Mouse (Mus musculus) embryonic facial prominence, embryonic 10.5 days (tissue): ENCODE measurements at regions not wholly inside any gene's neighbourhood (a gene's known extent, or its start where the extent isn't known, plus 50 kb on each side); places are given as distances from the start of the nearest gene placed in this dataset.

ENCODE experiments used
- DNase-seq: peaks from one replicate; pipeline ENCODE4 v3.0.0-alpha.2; 2017; ENCODE audit warnings: low spot score
- H3K27ac ChIP-seq: fragments of 300-500 bp; sonication (generic); replicated peaks from 2 replicates; pipeline ENCODE4 v1.5.1; 2016; ENCODE audit warnings: mild to moderate bottlenecking
- H3K27me3 ChIP-seq: fragments of 300-500 bp; sonication (generic); replicated peaks from 2 replicates; pipeline ENCODE4 v1.6.1; 2016; ENCODE audit warnings: low read depth, mild to moderate bottlenecking; ENCODE audit not compliant: poor library complexity, severe bottlenecking
- H3K36me3 ChIP-seq: fragments of 300-500 bp; sonication (generic); replicated peaks from 2 replicates; pipeline ENCODE4 v1.6.1; 2016; ENCODE audit warnings: mild to moderate bottlenecking, moderate library complexity
- H3K4me1 ChIP-seq: fragments of 300-500 bp; sonication (generic); 2 replicates; pipeline ENCODE4 v1.6.1; 2016
- H3K4me3 ChIP-seq: fragments of 300-500 bp; sonication (generic); 2 replicates; pipeline ENCODE4 v1.5.1; 2016; ENCODE audit warnings: mild to moderate bottlenecking, moderate library complexity
- H3K9me3 ChIP-seq: fragments of 300-500 bp; sonication (generic); 2 replicates; pipeline ENCODE4 v1.6.1; 2016; ENCODE audit warnings: mild to moderate bottlenecking
- WGBS: fragments of 180-500 bp; shearing (Covaris S2); methylation state at CpG from one replicate; pipeline ENCODE4 v1.1.7; 2016; 5-methylcytosine and 5-hydroxymethylcytosine counted together

DNA sequence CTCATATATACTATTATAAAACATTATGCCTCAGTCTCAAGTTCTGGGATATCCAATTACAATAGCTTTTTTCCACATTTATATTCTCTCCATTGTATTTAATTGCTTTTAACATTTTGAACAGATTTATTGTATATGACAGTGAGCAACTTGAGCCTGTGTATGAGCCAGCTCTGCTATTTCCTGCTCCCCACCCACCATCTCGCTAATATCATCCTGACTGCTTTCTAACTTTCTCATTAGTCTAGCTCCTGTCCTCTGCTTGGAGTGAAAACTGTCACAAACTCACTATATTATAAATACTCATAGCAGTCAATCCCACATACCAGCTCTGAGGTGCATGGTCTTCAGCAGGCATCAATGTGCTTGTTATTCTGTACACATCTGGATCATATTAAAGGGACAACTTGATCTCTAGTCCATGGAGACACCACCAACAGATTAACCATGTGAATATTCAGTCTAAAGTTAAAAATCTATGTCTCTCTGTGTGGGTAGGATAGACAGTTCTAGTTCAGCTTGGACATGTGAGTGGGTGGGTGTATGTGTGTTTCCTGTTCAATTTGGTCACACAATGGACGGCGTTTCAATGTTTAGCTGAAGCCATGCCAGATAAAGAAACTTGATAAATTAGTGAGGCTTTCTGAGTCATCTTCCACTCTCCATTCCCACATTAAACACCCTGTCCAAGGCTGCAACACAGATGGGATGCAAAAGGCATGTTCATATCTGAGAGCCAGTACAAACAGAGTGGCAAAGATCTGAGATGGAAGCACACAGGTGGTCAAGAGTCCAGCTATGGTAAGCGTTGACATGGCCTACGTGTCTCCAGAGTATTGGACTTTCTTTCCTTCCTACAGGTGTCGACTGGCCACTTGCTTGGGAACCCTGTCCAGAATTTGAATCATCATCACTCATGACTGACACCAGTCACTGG, 616.1 kb upstream of the Clint1 start:
- no peak for DNase-seq
- no peak overlapping the region for H3K4me3 ChIP-seq
- H3K4me1 ChIP-seq, result peaks cover 34% of the 10 kb centered on the region
- H3K36me3 ChIP-seq, result no peaks in the 10 kb centered on the region
- 78% methylated on average over 6 of the region's 6 CpGs for WGBS
- no peak overlapping the region for H3K27ac ChIP-seq
- no peaks in the 10 kb centered on the region for H3K9me3 ChIP-seq
- H3K27me3 ChIP-seq, result no peaks in the 10 kb centered on the region

DNA sequence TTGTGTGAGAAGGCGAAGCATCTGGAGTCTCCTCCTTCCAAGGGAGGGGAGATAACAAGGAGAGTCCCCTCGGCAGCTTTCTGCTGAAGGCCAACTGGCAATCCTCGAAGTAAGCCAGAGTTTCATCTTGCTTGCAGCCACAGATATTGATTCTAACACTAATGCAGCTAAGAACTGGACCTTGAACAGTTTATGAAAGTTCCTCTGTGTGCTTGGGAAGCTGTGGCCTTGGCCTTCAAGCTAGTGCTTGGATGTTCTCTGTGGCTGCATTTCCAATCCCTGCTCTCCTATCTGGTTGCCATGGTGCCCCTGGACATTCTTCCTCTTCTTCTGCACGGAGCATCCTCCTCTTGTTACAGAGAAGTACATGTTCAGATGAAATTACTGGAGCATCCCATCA, 614.8 kb upstream of the Clint1 start:
- Histone ChIP-seq H3K4me3 (no peak overlapping the region), H3K27ac (no peak overlapping the region), H3K9me3 (no peaks in the 10 kb centered on the region), H3K4me1 (peaks cover 43% of the 10 kb centered on the region), H3K36me3 (no peaks in the 10 kb centered on the region), H3K27me3 (no peaks in the 10 kb centered on the region)
- WGBS, result 76% methylated on average over 4 of the region's 4 CpGs
- no peak for DNase-seq

DNA sequence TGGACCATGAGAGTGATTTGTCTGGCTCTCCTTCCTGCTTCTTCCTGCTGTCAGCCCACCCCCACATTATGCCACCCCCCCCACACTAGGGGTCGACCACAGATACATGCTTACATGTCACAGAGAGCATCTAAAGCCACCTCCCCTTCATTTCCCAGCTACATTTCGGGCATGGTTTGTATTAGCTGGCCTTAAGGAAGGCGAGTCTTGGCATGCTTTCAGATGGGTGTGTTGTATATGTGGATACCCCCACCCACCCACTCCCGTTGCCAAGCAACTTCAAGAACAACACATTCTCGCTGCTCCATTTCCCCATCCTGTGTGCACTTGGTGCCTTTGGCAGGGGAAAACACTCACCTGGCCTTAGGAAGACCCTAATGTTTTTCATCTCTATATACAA, 612.8 kb upstream of the Clint1 start:
- Histone ChIP-seq H3K4me1 (peaks cover 43% of the 10 kb centered on the region), H3K36me3 (no peaks in the 10 kb centered on the region), H3K27ac (0 out of 2 replicates have a peak overlapping the region, but pooled peaks have one; percentile 40), H3K4me3 (no peak overlapping the region), H3K27me3 (no peaks in the 10 kb centered on the region), H3K9me3 (no peaks in the 10 kb centered on the region)
- WGBS, result 75% methylated on average over 5 of the region's 5 CpGs
- DNase-seq, result no peak

DNA sequence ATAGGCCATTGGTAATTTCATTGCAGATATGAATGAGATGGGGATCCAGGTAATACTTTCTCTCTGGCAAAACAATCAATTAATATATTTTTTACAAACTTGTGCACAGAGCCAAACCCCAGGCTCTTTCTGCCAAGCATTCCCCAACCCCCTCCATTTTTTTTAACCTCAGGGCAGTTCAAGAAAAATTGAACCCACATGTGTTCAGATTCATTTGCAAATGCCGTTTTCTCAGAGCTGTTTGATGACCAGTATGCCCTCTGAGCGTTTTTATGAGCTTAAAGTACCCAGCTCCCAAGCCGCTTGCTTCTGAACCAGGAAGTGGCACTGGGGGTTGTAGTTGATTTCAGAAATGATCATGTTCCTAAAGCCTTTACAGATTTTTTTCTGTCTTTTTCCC, 611.4 kb upstream of the Clint1 start:
- no peak for DNase-seq
- Histone ChIP-seq H3K9me3 (no peaks in the 10 kb centered on the region), H3K27me3 (no peaks in the 10 kb centered on the region), H3K4me3 (no peak overlapping the region), H3K36me3 (no peaks in the 10 kb centered on the region), H3K27ac (peak overlapping the region; percentile 40; the same call in 1 of the 2 replicates), H3K4me1 (peaks cover 38% of the 10 kb centered on the region)
- WGBS, result 37% methylated on average over 3 of the region's 3 CpGs

DNA sequence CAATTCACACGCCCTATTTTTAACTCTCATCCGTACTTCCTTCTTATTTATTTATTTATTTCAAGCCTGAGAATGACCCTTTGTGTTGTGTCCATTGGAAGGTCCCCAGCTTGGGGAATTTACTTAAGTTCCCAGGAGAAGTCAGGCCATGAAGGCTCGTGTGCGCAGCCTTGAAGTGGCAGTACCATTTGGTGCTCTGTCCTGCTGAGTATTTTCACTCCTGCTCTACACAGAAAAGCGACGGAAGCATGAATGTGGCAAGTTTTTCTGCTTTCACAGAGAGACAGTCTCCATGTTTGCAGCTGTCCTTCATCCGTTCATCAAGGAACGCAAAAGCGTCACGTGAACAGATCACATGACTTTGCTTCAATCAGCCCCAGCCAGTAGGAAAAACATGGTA, 610.2 kb upstream of the Clint1 start:
- Histone ChIP-seq H3K27ac (no peak overlapping the region), H3K9me3 (no peaks in the 10 kb centered on the region)
- WGBS, result 68% methylated on average over 10 of the region's 10 CpGs

DNA sequence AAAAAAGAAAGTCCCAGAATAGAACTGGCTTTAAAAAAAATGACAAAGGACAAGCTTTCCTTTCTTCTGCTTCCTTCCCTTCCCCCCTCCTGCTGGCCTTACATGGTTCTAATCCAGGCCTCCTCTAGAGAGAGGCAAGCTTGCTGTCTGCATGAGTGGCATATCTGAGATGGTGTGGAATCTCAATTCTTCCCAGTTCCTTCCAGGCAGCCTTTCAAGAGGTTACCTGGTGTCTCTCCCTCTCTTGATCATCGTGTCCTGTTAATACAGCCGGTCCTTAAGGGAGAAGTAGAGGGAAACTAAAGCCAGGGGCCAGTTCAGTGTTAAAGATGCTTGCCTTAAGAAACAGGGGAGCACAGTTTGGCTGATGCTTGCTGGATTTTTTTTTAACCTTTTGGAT, 607.1 kb upstream of the Clint1 start:
- no peaks in the 10 kb centered on the region for H3K36me3 ChIP-seq
- no peaks in the 10 kb centered on the region for H3K9me3 ChIP-seq
- H3K27ac ChIP-seq, result no peak overlapping the region
- H3K4me3 ChIP-seq, result no peak overlapping the region
- 74% methylated on average over 2 of the region's 2 CpGs for WGBS
- DNase-seq, result no peak
- no peaks in the 10 kb centered on the region for H3K27me3 ChIP-seq
- peaks cover 18% of the 10 kb centered on the region for H3K4me1 ChIP-seq

More for the DNA sequence above, 610.2 kb upstream of the Clint1 start:
- no peaks in the 10 kb centered on the region for H3K27me3 ChIP-seq
- H3K4me1 ChIP-seq, result peaks cover 29% of the 10 kb centered on the region
- H3K36me3 ChIP-seq, result no peaks in the 10 kb centered on the region
- no peak overlapping the region for H3K4me3 ChIP-seq
- no peak for DNase-seq

DNA sequence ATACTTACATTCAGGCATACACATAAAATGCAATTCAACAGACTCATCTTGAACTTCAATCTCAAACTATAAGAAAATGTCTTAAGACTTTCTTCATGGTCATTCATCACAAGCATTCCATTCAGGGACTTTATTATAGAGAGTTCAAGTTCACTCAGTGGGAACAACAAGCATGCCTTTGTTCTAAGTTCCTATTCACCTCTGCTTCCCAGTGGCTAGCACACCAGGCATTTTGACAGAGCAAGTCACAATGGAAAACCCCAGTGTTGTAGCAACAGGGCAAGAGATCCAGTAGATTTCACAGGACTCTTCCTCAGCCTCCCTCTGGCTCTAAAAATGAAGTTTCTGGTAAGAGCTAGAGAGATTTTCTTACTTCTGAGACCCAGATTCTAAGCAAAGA, 595.8 kb upstream of the Clint1 start:
- no peaks in the 10 kb centered on the region for H3K27me3 ChIP-seq
- no peak overlapping the region for H3K4me3 ChIP-seq
- no peak overlapping the region for H3K27ac ChIP-seq
- no peaks in the 10 kb centered on the region for H3K36me3 ChIP-seq
- no peak for DNase-seq
- peaks cover 4% of the 10 kb centered on the region; the same call in 1 of the 2 replicates for H3K9me3 ChIP-seq
- peaks cover 14% of the 10 kb centered on the region for H3K4me1 ChIP-seq

DNA sequence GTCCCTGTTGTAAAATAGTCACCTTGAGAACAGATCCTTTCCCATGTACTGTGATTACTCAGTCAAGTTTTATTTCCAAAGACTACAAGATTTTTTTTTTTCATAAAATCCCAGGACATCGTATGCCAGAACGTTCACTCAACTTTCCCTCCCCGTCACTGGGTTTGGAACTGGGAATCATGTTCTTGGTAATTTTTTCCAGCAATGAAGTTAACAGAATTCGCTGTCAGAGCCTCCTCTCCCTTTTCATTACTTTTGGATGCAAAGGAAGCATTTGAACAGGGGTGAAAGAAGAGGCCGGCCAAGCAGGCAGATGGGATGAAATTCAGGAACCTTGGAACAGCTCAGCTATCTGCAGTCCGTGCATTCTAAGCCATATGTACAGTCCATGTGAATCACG, 589.7 kb upstream of the Clint1 start:
- Histone ChIP-seq H3K27me3 (no peaks in the 10 kb centered on the region), H3K27ac (no peak overlapping the region), H3K36me3 (no peaks in the 10 kb centered on the region), H3K4me3 (no peak overlapping the region), H3K4me1 (no peaks in the 10 kb centered on the region; the same call in 1 of the 2 replicates), H3K9me3 (no peaks in the 10 kb centered on the region)
- no peak for DNase-seq
- WGBS, result 88% methylated on average over 7 of the region's 7 CpGs

DNA sequence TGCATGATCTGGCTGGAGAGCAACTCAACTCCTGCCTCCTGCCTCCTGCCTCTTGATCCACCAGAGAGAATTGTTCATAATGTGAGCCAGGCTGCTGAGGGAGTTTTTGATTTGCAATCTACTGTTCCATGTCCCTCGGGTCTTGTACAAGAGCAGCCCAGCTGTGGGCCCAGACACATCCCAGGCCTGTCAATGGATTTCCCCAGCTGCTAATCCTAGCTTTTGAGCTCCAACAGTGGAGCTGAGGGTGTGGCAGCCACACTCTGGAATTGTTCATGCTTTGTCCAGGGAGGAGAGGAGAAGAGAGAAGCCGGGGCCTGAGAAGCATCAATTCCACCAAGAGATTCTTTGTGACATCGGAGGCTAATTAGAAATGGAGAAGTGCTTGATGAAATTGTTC, 587.9 kb upstream of the Clint1 start:
- no peak overlapping the region for H3K4me3 ChIP-seq
- no peaks in the 10 kb centered on the region for H3K36me3 ChIP-seq
- no peaks in the 10 kb centered on the region for H3K27me3 ChIP-seq
- no peak for DNase-seq
- H3K4me1 ChIP-seq, result no peaks in the 10 kb centered on the region; the same call in 1 of the 2 replicates
- 67% methylated on average over 3 of the region's 3 CpGs for WGBS
- no peak overlapping the region for H3K27ac ChIP-seq
- H3K9me3 ChIP-seq, result no peaks in the 10 kb centered on the region

DNA sequence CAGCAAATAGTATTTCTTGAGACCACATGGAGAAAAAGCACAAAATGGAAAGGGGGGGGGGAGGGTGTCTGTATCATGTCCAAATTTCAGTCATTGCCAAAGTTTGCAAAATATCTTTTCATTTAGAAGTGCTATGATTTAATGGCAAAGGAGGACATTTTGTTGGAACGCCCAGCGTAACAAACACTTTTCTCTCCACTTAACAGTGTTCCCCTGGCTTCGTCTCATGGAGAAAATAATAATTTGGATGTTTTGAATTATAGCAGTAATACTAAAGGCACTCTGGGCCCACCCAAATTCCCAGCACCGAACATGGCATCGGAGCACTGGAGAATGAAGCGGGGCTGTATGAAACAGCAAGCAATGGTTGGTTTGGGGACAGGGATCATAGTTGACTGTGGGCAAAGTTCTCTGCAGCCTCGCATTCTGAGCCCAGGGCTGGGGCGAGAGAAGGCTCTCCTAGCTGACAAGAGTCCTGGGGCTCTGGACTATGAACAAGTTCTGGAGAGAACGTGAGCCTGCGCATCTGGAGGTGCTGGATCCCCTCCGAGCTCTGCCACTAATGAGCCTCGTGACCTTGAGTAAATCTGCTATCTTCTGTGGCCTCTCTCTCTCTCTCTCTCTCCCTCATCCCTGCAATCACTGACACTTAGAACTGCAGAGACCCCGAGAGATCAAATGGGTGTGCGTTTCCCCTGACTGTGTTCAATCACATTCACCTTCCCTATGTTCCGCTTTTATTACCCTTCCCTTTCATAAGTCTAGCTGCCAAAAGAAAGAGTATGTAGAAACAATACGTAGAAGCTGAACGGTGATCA, 586.5 kb upstream of the Clint1 start:
- H3K4me3 ChIP-seq, result no peak overlapping the region
- 87% methylated on average over 17 of the region's 17 CpGs for WGBS
- H3K4me1 ChIP-seq, result no peaks in the 10 kb centered on the region; the same call in 1 of the 2 replicates
- no peak for DNase-seq
- H3K27ac ChIP-seq, result no peak overlapping the region
- no peaks in the 10 kb centered on the region for H3K36me3 ChIP-seq
- H3K9me3 ChIP-seq, result no peaks in the 10 kb centered on the region
- no peaks in the 10 kb centered on the region for H3K27me3 ChIP-seq

DNA sequence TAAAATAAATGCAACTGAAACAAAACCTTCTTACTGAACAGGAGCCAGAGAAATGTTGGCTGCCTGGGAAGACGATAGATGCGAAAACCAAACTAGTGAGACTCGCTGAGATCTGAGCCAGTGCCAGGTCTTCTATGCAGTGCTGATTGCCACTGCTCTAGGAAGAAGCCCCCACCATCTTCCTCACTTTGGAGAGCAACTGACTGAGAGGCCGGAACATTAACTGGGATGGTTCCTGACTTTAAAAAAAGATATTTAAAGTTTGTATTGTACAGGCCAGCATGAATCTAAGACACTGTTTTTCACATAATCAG, 585.9 kb upstream of the Clint1 start:
- no peak for DNase-seq
- WGBS, result 91% methylated on average over 4 of the region's 4 CpGs
- no peaks in the 10 kb centered on the region for H3K36me3 ChIP-seq
- no peaks in the 10 kb centered on the region for H3K27me3 ChIP-seq
- H3K9me3 ChIP-seq, result no peaks in the 10 kb centered on the region
- H3K4me1 ChIP-seq, result no peaks in the 10 kb centered on the region; the same call in 1 of the 2 replicates
- no peak overlapping the region for H3K27ac ChIP-seq
- no peak overlapping the region for H3K4me3 ChIP-seq

DNA sequence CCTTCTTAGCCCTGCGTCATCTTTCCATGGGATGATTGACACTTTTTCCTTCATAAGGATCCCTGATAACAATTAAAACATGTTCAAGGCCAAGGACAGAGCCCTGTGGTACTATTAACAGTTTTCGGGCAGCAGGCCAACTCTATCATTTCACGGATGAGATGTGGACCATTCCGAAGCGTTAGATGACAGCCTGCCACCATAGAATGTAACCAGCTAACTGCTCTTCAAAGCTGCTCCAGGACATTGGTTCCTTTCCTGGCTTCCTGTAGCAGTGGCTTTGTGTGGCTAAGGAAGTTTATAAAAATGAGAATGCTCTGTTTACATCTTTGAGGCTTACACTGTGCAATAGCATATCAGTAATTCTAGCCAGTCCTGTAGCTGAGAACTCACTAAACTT, 582.6 kb upstream of the Clint1 start:
- Histone ChIP-seq H3K27ac (no peak overlapping the region), H3K36me3 (no peaks in the 10 kb centered on the region), H3K9me3 (no peaks in the 10 kb centered on the region), H3K4me3 (no peak overlapping the region), H3K4me1 (no peaks in the 10 kb centered on the region; the same call in 1 of the 2 replicates), H3K27me3 (no peaks in the 10 kb centered on the region)
- WGBS, result 94% methylated on average over 5 of the region's 5 CpGs
- no peak for DNase-seq

DNA sequence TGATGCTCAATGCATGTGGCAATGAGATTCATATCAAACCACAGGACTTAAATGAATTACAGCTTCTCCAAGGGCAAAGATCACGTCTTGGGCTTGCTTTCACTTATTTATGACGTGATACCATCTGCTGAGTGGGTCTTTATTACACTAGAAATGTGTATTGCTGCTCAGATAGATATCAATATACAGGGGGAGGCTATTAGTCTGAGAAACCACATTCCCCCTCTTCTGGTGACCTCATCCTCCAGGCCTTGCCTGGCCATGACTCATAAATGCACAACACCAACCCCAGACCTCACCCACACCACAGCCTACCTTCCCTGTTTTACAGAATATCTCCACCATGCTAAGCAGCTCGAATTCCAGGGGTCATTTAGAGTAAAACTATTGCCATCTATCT, 580.6 kb upstream of the Clint1 start:
- Histone ChIP-seq H3K4me1 (no peaks in the 10 kb centered on the region), H3K4me3 (no peak overlapping the region), H3K9me3 (no peaks in the 10 kb centered on the region), H3K27me3 (no peaks in the 10 kb centered on the region), H3K27ac (no peak overlapping the region), H3K36me3 (no peaks in the 10 kb centered on the region)
- no peak for DNase-seq
- WGBS, result 54% methylated on average over 3 of the region's 3 CpGs
